Mouse (Mus musculus) midbrain, embryonic 12.5 days (tissue): ENCODE results near the gene Rsph9. TPM values are rescaled to one million over a fixed set of nuclear protein-coding genes. Genes with fewer than 3 reads are reported as not detected.

Source experiments
- ATAC-seq: fragments of 200-750 bp; cut with Nextera tagmentation; 2 replicates; pipeline ENCODE4 v1.8.0; 2017; ENCODE audit warnings: low read depth, moderate TSS enrichment, moderate library complexity; ENCODE audit not compliant: low FRiP score
- H3K27ac ChIP-seq: fragments of 300-500 bp; sonication (generic); replicated peaks from 2 replicates; pipeline ENCODE4 v1.5.1; 2016; ENCODE audit warnings: mild to moderate bottlenecking
- H3K27me3 ChIP-seq: fragments of 300-500 bp; sonication (generic); 2 replicates; pipeline ENCODE4 v1.6.1; 2016; ENCODE audit warnings: mild to moderate bottlenecking
- H3K36me3 ChIP-seq: fragments of 300-500 bp; sonication (generic); 2 replicates; pipeline ENCODE4 v1.6.1; 2016
- H3K4me1 ChIP-seq: fragments of 300-500 bp; sonication (generic); 2 replicates; pipeline ENCODE4 v1.6.1; 2016
- H3K4me2 ChIP-seq: fragments of 300-500 bp; sonication (generic); replicated peaks from 2 replicates; pipeline ENCODE4 v1.6.1; 2016; ENCODE audit warnings: mild to moderate bottlenecking, moderate library complexity
- H3K4me3 ChIP-seq: fragments of 300-500 bp; sonication (generic); 2 replicates; pipeline ENCODE4 v1.5.1; 2016; ENCODE audit warnings: mild to moderate bottlenecking
- H3K9ac ChIP-seq: fragments of 300-500 bp; sonication (generic); replicated peaks from 2 replicates; pipeline ENCODE4 v1.6.1; 2016; ENCODE audit warnings: mild to moderate bottlenecking, moderate library complexity
- H3K9me3 ChIP-seq: fragments of 300-500 bp; sonication (generic); 2 replicates; pipeline ENCODE4 v1.6.1; 2016; ENCODE audit warnings: mild to moderate bottlenecking
- WGBS: fragments of 180-500 bp; shearing (Covaris S2); methylation state at CpG from one replicate; pipeline ENCODE4 v1.1.7; 2016; 5-methylcytosine and 5-hydroxymethylcytosine counted together
- polyA plus RNA-seq: library from polyadenylated mRNA; unstranded; fragments of >200 nt; fragmentation: Nextera tagmentation; extraction: Ambion mirVana; gene quantifications from 2 replicates; pipeline ENCODE4 v1.2.1, GENCODE M21; 2016

Gene Rsph9
- polyA plus RNA-seq: 15.3 and 17.0 TPM in 2 replicates

- peak within 1 kb of the TSS; percentile 51 for H3K4me3 ChIP-seq
- H3K9ac ChIP-seq: peak within 1 kb of the TSS; percentile 57
- no peak within 1 kb of the TSS for H3K27ac ChIP-seq
- peaks cover 32% of the 10 kb centered on the region for H3K36me3 ChIP-seq
- H3K4me2 ChIP-seq: peak within 1 kb of the TSS; percentile 61
- H3K4me1 ChIP-seq: peaks cover 16% of the 10 kb centered on the region
- no peaks in the 10 kb centered on the region for H3K9me3 ChIP-seq
- 6% methylated on average over 37 of the region's 37 CpGs for WGBS
- H3K27me3 ChIP-seq: no peaks in the 10 kb centered on the region; the same call in 1 of the 2 replicates
- ATAC-seq: peak; percentile 97
Measured at GRCm38 (mm10) chr17:46143578-46144423, at the start of gene Rsph9. Gene Rsph9, minus strand, starts transcription at chr17:46144216.

- no peaks in the 10 kb centered on the region for H3K9me3 ChIP-seq
- H3K36me3 ChIP-seq: peaks cover 85% of the 10 kb centered on the region
- no peak overlapping the region for H3K9ac ChIP-seq
- H3K4me2 ChIP-seq: no peak overlapping the region
- H3K27me3 ChIP-seq: no peaks in the 10 kb centered on the region
- H3K27ac ChIP-seq: no peak overlapping the region
- ATAC-seq: no peak
- WGBS: 86% methylated on average over 2 of the region's 2 CpGs
- H3K4me3 ChIP-seq: no peak overlapping the region
- no peaks in the 10 kb centered on the region for H3K4me1 ChIP-seq
Measured at GRCm38 (mm10) chr17:46188829-46189228, 44.8 kb upstream of the Rsph9 start.

GRCm38 (mm10) chr17:46182273-46182672 lies 38.3 kb upstream of the Rsph9 start:
- Histone ChIP-seq H3K27ac (no peak overlapping the region), H3K9me3 (no peaks in the 10 kb centered on the region), H3K4me3 (no peak overlapping the region), H3K4me1 (no peaks in the 10 kb centered on the region), H3K27me3 (no peaks in the 10 kb centered on the region), H3K9ac (no peak overlapping the region), H3K4me2 (no peak overlapping the region), H3K36me3 (peaks cover 90% of the 10 kb centered on the region)
- WGBS: 82% methylated on average over 4 of the region's 4 CpGs
- ATAC-seq: no peak

GRCm38 (mm10) chr17:46170538-46170937 lies 26.5 kb upstream of the Rsph9 start:
- no peak overlapping the region for H3K4me3 ChIP-seq
- H3K27ac ChIP-seq: no peak overlapping the region
- peaks cover 76% of the 10 kb centered on the region for H3K36me3 ChIP-seq
- 67% methylated on average over 3 of the region's 3 CpGs for WGBS
- H3K4me1 ChIP-seq: no peaks in the 10 kb centered on the region
- H3K9me3 ChIP-seq: no peaks in the 10 kb centered on the region
- ATAC-seq: no peak
- H3K9ac ChIP-seq: no peak overlapping the region
- no peak overlapping the region for H3K4me2 ChIP-seq
- no peaks in the 10 kb centered on the region for H3K27me3 ChIP-seq

- Histone ChIP-seq H3K9ac (no peak overlapping the region), H3K4me2 (no peak overlapping the region), H3K27me3 (no peaks in the 10 kb centered on the region), H3K4me3 (no peak overlapping the region), H3K27ac (no peak overlapping the region), H3K36me3 (peaks cover 87% of the 10 kb centered on the region), H3K9me3 (no peaks in the 10 kb centered on the region), H3K4me1 (no peaks in the 10 kb centered on the region)
- WGBS: 92% methylated on average over 5 of the region's 5 CpGs
- ATAC-seq: no peak
Measured at GRCm38 (mm10) chr17:46168768-46169167, 24.8 kb upstream of the Rsph9 start.

- Histone ChIP-seq H3K4me2 (no peak overlapping the region), H3K4me3 (no peak overlapping the region), H3K9me3 (no peaks in the 10 kb centered on the region), H3K27me3 (no peaks in the 10 kb centered on the region), H3K36me3 (peaks cover 86% of the 10 kb centered on the region), H3K4me1 (no peaks in the 10 kb centered on the region), H3K27ac (no peak overlapping the region), H3K9ac (no peak overlapping the region)
- WGBS: 63% methylated on average over 5 of the region's 5 CpGs
- ATAC-seq: no peak
Measured at GRCm38 (mm10) chr17:46168318-46168717, 24.3 kb upstream of the Rsph9 start.

GRCm38 (mm10) chr17:46167014-46167413 lies 23.0 kb upstream of the Rsph9 start:
- no peaks in the 10 kb centered on the region for H3K9me3 ChIP-seq
- H3K27ac ChIP-seq: no peak overlapping the region
- peaks cover 73% of the 10 kb centered on the region for H3K36me3 ChIP-seq
- peaks cover 12% of the 10 kb centered on the region for H3K4me1 ChIP-seq
- ATAC-seq: no peak
- 88% methylated on average over 11 of the region's 11 CpGs for WGBS
- H3K27me3 ChIP-seq: no peaks in the 10 kb centered on the region
- no peak overlapping the region for H3K4me2 ChIP-seq
- H3K4me3 ChIP-seq: no peak overlapping the region
- H3K9ac ChIP-seq: no peak overlapping the region

- H3K36me3 ChIP-seq: peaks cover 69% of the 10 kb centered on the region
- peaks cover 19% of the 10 kb centered on the region for H3K4me1 ChIP-seq
- no peak for ATAC-seq
- no peaks in the 10 kb centered on the region for H3K9me3 ChIP-seq
- 89% methylated on average over 5 of the region's 5 CpGs for WGBS
- no peaks in the 10 kb centered on the region for H3K27me3 ChIP-seq
- no peak overlapping the region for H3K27ac ChIP-seq
- H3K9ac ChIP-seq: no peak overlapping the region
- H3K4me2 ChIP-seq: no peak overlapping the region
- no peak overlapping the region for H3K4me3 ChIP-seq
Measured at GRCm38 (mm10) chr17:46166270-46166669, 22.3 kb upstream of the Rsph9 start.

- Histone ChIP-seq H3K9me3 (no peaks in the 10 kb centered on the region), H3K36me3 (peaks cover 67% of the 10 kb centered on the region), H3K9ac (no peak overlapping the region), H3K4me2 (no peak overlapping the region), H3K4me3 (no peak overlapping the region), H3K27ac (no peak overlapping the region), H3K27me3 (no peaks in the 10 kb centered on the region), H3K4me1 (peaks cover 19% of the 10 kb centered on the region)
- no peak for ATAC-seq
- 91% methylated on average over 12 of the region's 12 CpGs for WGBS
Measured at GRCm38 (mm10) chr17:46165460-46165859, 21.4 kb upstream of the Rsph9 start.

- Histone ChIP-seq H3K27ac (no peak overlapping the region), H3K9ac (no peak overlapping the region), H3K36me3 (peaks cover 60% of the 10 kb centered on the region), H3K4me3 (no peak overlapping the region), H3K9me3 (no peaks in the 10 kb centered on the region), H3K27me3 (no peaks in the 10 kb centered on the region), H3K4me1 (peaks cover 21% of the 10 kb centered on the region), H3K4me2 (no peak overlapping the region)
- no peak for ATAC-seq
- WGBS: 96% methylated on average over 10 of the region's 10 CpGs
Measured at GRCm38 (mm10) chr17:46164791-46165190, 20.8 kb upstream of the Rsph9 start.

- 94% methylated on average over 8 of the region's 8 CpGs for WGBS
- no peak for ATAC-seq
- Histone ChIP-seq H3K4me3 (no peak overlapping the region), H3K27ac (no peak overlapping the region), H3K4me1 (peaks cover 25% of the 10 kb centered on the region), H3K4me2 (no peak overlapping the region), H3K9me3 (no peaks in the 10 kb centered on the region), H3K36me3 (peaks cover 55% of the 10 kb centered on the region), H3K9ac (no peak overlapping the region), H3K27me3 (no peaks in the 10 kb centered on the region)
Measured at GRCm38 (mm10) chr17:46164301-46164700, 20.3 kb upstream of the Rsph9 start.

- 92% methylated on average over 9 of the region's 9 CpGs for WGBS
- no peak overlapping the region for H3K27ac ChIP-seq
Measured at GRCm38 (mm10) chr17:46162951-46163421, 19.0 kb upstream of the Rsph9 start.

More at GRCm38 (mm10) chr17:46162951-46163421, 19.0 kb upstream of the Rsph9 start:
- H3K4me3 ChIP-seq: no peak overlapping the region
- H3K9ac ChIP-seq: no peak overlapping the region
- peaks cover 43% of the 10 kb centered on the region for H3K36me3 ChIP-seq
- H3K9me3 ChIP-seq: no peaks in the 10 kb centered on the region
- no peak for ATAC-seq
- H3K4me1 ChIP-seq: peaks cover 25% of the 10 kb centered on the region
- H3K27me3 ChIP-seq: no peaks in the 10 kb centered on the region
- 0 out of 2 replicates have a peak overlapping the region, but pooled peaks have one; percentile 9 for H3K4me2 ChIP-seq
